Mouse (Mus musculus): ENCODE results near the gene Dlg5. TPM values are rescaled to one million over a fixed set of nuclear protein-coding genes. Genes with fewer than 3 reads are reported as not detected.

Dlg5 gene
- polyA plus RNA-seq, 1 experiment from 2014 or later, result 18.6 TPM

GRCm38 (mm10) chr14:24207360-24207752 lies 38.4 kb downstream of the Dlg5 start:
- WGBS, result 44% methylated on average over 13 of the region's 13 CpGs
- H3K4me3 ChIP-seq (replicated peaks), result no peak overlapping the region
- no peaks in the 10 kb centered on the region for H3K36me3 ChIP-seq
- H3K27ac ChIP-seq, result no peak overlapping the region
- H3K4me2 ChIP-seq, result no peak overlapping the region
- H3K9me3 ChIP-seq (replicated peaks), result no peaks in the 10 kb centered on the region
- H3K9ac ChIP-seq, result no peak overlapping the region
- ATAC-seq (replicated peaks; ENCODE audit: low FRiP score), result no peak
- H3K4me1 ChIP-seq, result peaks cover 70% of the 10 kb centered on the region
- no peaks in the 10 kb centered on the region for H3K27me3 ChIP-seq

GRCm38 (mm10) chr14:24206736-24207359 lies 38.9 kb downstream of the Dlg5 start:
- Histone ChIP-seq H3K4me2 (no peak overlapping the region), H3K9me3 (replicated peaks) (no peaks in the 10 kb centered on the region), H3K4me1 (peaks cover 70% of the 10 kb centered on the region), H3K36me3 (no peaks in the 10 kb centered on the region), H3K4me3 (replicated peaks) (no peak overlapping the region), H3K27ac (peak overlapping the region; percentile 59), H3K27me3 (no peaks in the 10 kb centered on the region), H3K9ac (no peak overlapping the region)
- no peak; the same call in 1 of the 2 replicates for ATAC-seq (replicated peaks; ENCODE audit: low FRiP score)
- WGBS, result 45% methylated on average over 12 of the region's 12 CpGs

- Histone ChIP-seq H3K4me3 (replicated peaks) (no peak overlapping the region), H3K27ac (peak overlapping the region; percentile 77), H3K27me3 (no peaks in the 10 kb centered on the region), H3K9me3 (replicated peaks) (no peaks in the 10 kb centered on the region), H3K36me3 (peaks cover 2% of the 10 kb centered on the region; the same call in 1 of the 2 replicates), H3K4me1 (peaks cover 70% of the 10 kb centered on the region), H3K9ac (no peak overlapping the region), H3K4me2 (no peak overlapping the region)
- 24% methylated on average over 5 of the region's 9 CpGs for WGBS
- ATAC-seq (replicated peaks; ENCODE audit: low FRiP score), result no peak
Measured at GRCm38 (mm10) chr14:24206314-24206713, 39.4 kb downstream of the Dlg5 start.

GRCm38 (mm10) chr14:24205281-24205871 lies 40.3 kb downstream of the Dlg5 start:
- 0 out of 2 replicates have a peak, but pooled peaks have one; percentile 20 for ATAC-seq (replicated peaks; ENCODE audit: low FRiP score)

GRCm38 (mm10) chr14:24203210-24203609 lies 42.5 kb downstream of the Dlg5 start:
- ATAC-seq (replicated peaks; ENCODE audit: low FRiP score), result no peak
- Histone ChIP-seq H3K4me1 (peaks cover 72% of the 10 kb centered on the region), H3K9me3 (replicated peaks) (no peaks in the 10 kb centered on the region), H3K27me3 (no peaks in the 10 kb centered on the region), H3K4me2 (no peak overlapping the region), H3K27ac (no peak overlapping the region), H3K4me3 (replicated peaks) (no peak overlapping the region), H3K9ac (no peak overlapping the region), H3K36me3 (peaks cover 10% of the 10 kb centered on the region; the same call in 1 of the 2 replicates)
- 87% methylated on average over 8 of the region's 8 CpGs for WGBS

More at GRCm38 (mm10) chr14:24205281-24205871, 40.3 kb downstream of the Dlg5 start:
- Histone ChIP-seq H3K4me2 (no peak overlapping the region), H3K27me3 (no peaks in the 10 kb centered on the region), H3K27ac (peak overlapping the region; percentile 77), H3K9me3 (replicated peaks) (no peaks in the 10 kb centered on the region), H3K4me3 (replicated peaks) (no peak overlapping the region), H3K4me1 (peaks cover 69% of the 10 kb centered on the region), H3K9ac (no peak overlapping the region), H3K36me3 (peaks cover 10% of the 10 kb centered on the region; the same call in 1 of the 2 replicates)
- 19% methylated on average over 6 of the region's 6 CpGs for WGBS

GRCm38 (mm10) chr14:24200771-24201170 lies 44.9 kb downstream of the Dlg5 start:
- Histone ChIP-seq H3K9me3 (replicated peaks) (no peaks in the 10 kb centered on the region), H3K36me3 (peaks cover 10% of the 10 kb centered on the region; the same call in 1 of the 2 replicates), H3K27me3 (no peaks in the 10 kb centered on the region), H3K4me2 (no peak overlapping the region), H3K27ac (no peak overlapping the region), H3K9ac (no peak overlapping the region), H3K4me1 (peaks cover 49% of the 10 kb centered on the region), H3K4me3 (replicated peaks) (no peak overlapping the region)
- 96% methylated on average over 2 of the region's 2 CpGs for WGBS
- no peak for ATAC-seq (replicated peaks; ENCODE audit: low FRiP score)

- H3K4me2 ChIP-seq, result no peak overlapping the region
- 0 out of 2 replicates have a peak, but pooled peaks have one; percentile 23 for ATAC-seq (replicated peaks; ENCODE audit: low FRiP score)
- H3K36me3 ChIP-seq, result peaks cover 10% of the 10 kb centered on the region; the same call in 1 of the 2 replicates
- H3K9ac ChIP-seq, result no peak overlapping the region
- no peak overlapping the region for H3K4me3 ChIP-seq (replicated peaks)
- H3K27ac ChIP-seq, result no peak overlapping the region
- peaks cover 41% of the 10 kb centered on the region for H3K4me1 ChIP-seq
- no peaks in the 10 kb centered on the region for H3K9me3 ChIP-seq (replicated peaks)
- 72% methylated on average over 6 of the region's 6 CpGs for WGBS
- H3K27me3 ChIP-seq, result no peaks in the 10 kb centered on the region
Measured at GRCm38 (mm10) chr14:24199732-24200131, 46.0 kb downstream of the Dlg5 start.

- no peaks in the 10 kb centered on the region for H3K27me3 ChIP-seq
- 80% methylated on average over 5 of the region's 5 CpGs for WGBS
- no peak overlapping the region for H3K4me2 ChIP-seq
- H3K36me3 ChIP-seq, result peaks cover 11% of the 10 kb centered on the region; the same call in 1 of the 2 replicates
- peaks cover 29% of the 10 kb centered on the region for H3K4me1 ChIP-seq
- no peak overlapping the region for H3K4me3 ChIP-seq (replicated peaks)
- no peak for ATAC-seq (replicated peaks; ENCODE audit: low FRiP score)
- no peaks in the 10 kb centered on the region for H3K9me3 ChIP-seq (replicated peaks)
- H3K9ac ChIP-seq, result no peak overlapping the region
- no peak overlapping the region for H3K27ac ChIP-seq
Measured at GRCm38 (mm10) chr14:24197865-24198264, 47.9 kb downstream of the Dlg5 start.

GRCm38 (mm10) chr14:24196947-24197346 lies 48.8 kb downstream of the Dlg5 start:
- Histone ChIP-seq H3K9ac (no peak overlapping the region), H3K4me3 (replicated peaks) (no peak overlapping the region), H3K4me2 (no peak overlapping the region), H3K27me3 (no peaks in the 10 kb centered on the region), H3K9me3 (replicated peaks) (no peaks in the 10 kb centered on the region), H3K4me1 (peaks cover 24% of the 10 kb centered on the region), H3K36me3 (peaks cover 14% of the 10 kb centered on the region; the same call in 1 of the 2 replicates), H3K27ac (no peak overlapping the region)
- 81% methylated on average over 6 of the region's 6 CpGs for WGBS
- no peak for ATAC-seq (replicated peaks; ENCODE audit: low FRiP score)

- Histone ChIP-seq H3K27ac (no peak overlapping the region), H3K9ac (no peak overlapping the region)
- WGBS, result 95% methylated on average over 13 of the region's 13 CpGs
Measured at GRCm38 (mm10) chr14:24190131-24190530, 55.6 kb downstream of the Dlg5 start.

GRCm38 (mm10) chr14:24189598-24189997 lies 56.1 kb downstream of the Dlg5 start:
- Histone ChIP-seq H3K4me3 (replicated peaks) (no peak overlapping the region), H3K4me1 (peaks cover 7% of the 10 kb centered on the region), H3K9ac (no peak overlapping the region), H3K36me3 (peaks cover 24% of the 10 kb centered on the region), H3K27me3 (no peaks in the 10 kb centered on the region), H3K27ac (no peak overlapping the region), H3K4me2 (no peak overlapping the region), H3K9me3 (replicated peaks) (no peaks in the 10 kb centered on the region)
- WGBS, result 74% methylated on average over 7 of the region's 7 CpGs
- no peak for ATAC-seq (replicated peaks; ENCODE audit: low FRiP score)

More at GRCm38 (mm10) chr14:24190131-24190530, 55.6 kb downstream of the Dlg5 start:
- H3K4me3 ChIP-seq (replicated peaks), result no peak overlapping the region
- H3K9me3 ChIP-seq (replicated peaks), result no peaks in the 10 kb centered on the region
- no peak for ATAC-seq (replicated peaks; ENCODE audit: low FRiP score)
- H3K4me1 ChIP-seq, result peaks cover 7% of the 10 kb centered on the region
- peaks cover 24% of the 10 kb centered on the region for H3K36me3 ChIP-seq
- no peaks in the 10 kb centered on the region for H3K27me3 ChIP-seq
- no peak overlapping the region for H3K4me2 ChIP-seq

- Histone ChIP-seq H3K4me1 (peaks cover 7% of the 10 kb centered on the region), H3K36me3 (peaks cover 13% of the 10 kb centered on the region; the same call in 1 of the 2 replicates), H3K9me3 (replicated peaks) (no peaks in the 10 kb centered on the region), H3K9ac (no peak overlapping the region), H3K4me3 (replicated peaks) (no peak overlapping the region), H3K4me2 (no peak overlapping the region), H3K27ac (no peak overlapping the region; the same call in 1 of the 2 replicates), H3K27me3 (no peaks in the 10 kb centered on the region)
- 26% methylated on average over 4 of the region's 4 CpGs for WGBS
- ATAC-seq (replicated peaks; ENCODE audit: low FRiP score), result no peak
Measured at GRCm38 (mm10) chr14:24185514-24185913, 60.2 kb downstream of the Dlg5 start.

Measured in kidney, embryonic 15.5 days (tissue).